Mouse (Mus musculus): ENCODE measurements at regions not wholly inside any gene's neighbourhood (a gene's known extent, or its start where the extent isn't known, plus 50 kb on each side); places are given as distances from the start of the nearest gene placed in this dataset.

GRCm38 (mm10) chr12:107715871-107716270 lies 227.4 kb downstream of the 3110018I06Rik start:
- ATAC-seq (ENCODE audit: insufficient number of reproducible peaks, low FRiP score, low TSS enrichment) = no peak

- no peak for ATAC-seq (ENCODE audit: insufficient number of reproducible peaks, low FRiP score, low TSS enrichment)
Measured at GRCm38 (mm10) chr12:107720941-107721340, 232.5 kb downstream of the 3110018I06Rik start.

- no peak for ATAC-seq (ENCODE audit: insufficient number of reproducible peaks, low FRiP score, low TSS enrichment)
Measured at GRCm38 (mm10) chr12:107723062-107723859, 234.8 kb downstream of the 3110018I06Rik start.

DNA sequence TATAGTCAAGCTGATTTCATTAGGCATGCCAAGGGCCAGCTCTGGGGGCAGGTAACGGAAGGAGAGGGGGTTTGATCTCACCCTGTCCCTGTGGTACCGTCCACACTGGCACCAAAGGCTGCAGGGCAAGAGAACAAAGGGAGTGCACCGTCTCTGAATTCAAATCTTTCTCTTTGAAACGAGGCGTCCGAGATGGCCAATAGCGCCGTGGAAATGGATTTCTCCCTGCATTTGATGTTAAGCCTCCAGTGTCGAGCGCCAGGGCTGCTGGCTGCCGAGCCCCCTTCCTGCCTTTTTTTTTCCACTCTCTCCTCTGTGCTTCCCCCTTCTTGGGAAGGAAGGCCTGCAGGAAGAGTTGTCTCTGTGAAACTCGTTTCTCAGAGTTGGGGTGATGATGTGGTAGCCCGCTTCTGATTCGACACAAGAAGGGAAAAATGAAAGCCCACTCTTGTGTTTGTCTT lies 235.5 kb downstream of the 3110018I06Rik start:
- ATAC-seq (ENCODE audit: insufficient number of reproducible peaks, low FRiP score, low TSS enrichment) = no peak

- no peak for ATAC-seq (ENCODE audit: insufficient number of reproducible peaks, low FRiP score, low TSS enrichment)
Measured at GRCm38 (mm10) chr12:107724467-107724866, 236.0 kb downstream of the 3110018I06Rik start.

GRCm38 (mm10) chr12:107728865-107729264 lies 240.4 kb downstream of the 3110018I06Rik start:
- ATAC-seq (ENCODE audit: insufficient number of reproducible peaks, low FRiP score, low TSS enrichment) = no peak

DNA sequence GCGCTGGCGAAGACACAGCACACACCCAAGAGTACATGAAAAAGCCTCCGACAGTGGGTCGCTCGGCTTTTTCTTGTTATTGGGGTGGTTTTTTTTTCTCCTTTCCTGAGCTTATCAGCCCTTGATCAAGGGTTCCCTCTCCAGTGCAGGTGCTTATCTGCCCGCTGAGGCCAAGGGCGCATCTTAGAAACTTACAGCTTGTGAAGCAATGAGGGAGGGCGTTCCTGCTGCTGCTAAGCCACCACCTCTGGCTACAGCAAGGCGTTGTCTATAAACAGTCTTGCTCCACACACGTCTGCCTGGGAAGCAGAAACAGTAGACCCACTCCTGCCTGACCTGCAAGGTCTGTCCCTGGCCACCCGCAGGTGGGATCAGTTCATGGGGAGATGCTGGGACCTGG lies 240.9 kb downstream of the 3110018I06Rik start:
- ATAC-seq (ENCODE audit: insufficient number of reproducible peaks, low FRiP score, low TSS enrichment) = no peak

DNA sequence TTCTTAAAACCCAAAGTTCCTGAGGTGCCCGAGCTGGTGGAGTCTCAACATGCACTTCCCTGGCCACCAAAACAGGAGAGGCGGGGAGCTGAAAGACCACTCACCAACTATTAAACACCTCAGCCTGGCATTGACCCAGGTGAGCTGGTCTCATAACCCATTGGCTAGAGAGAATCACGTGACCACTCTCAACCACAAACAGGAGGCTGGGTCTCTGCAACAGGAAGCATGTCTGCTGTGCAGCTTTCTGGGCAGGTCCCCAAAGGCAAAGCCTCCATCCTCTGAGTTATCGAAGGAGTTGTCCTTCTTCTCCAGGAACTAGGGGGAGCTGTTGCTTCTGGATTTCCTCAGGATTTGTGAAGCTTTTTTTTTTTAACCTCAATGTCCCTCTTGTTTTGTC lies 242.5 kb downstream of the 3110018I06Rik start:
- no peak for ATAC-seq (ENCODE audit: insufficient number of reproducible peaks, low FRiP score, low TSS enrichment)

GRCm38 (mm10) chr12:107734536-107734935 lies 246.1 kb downstream of the 3110018I06Rik start:
- no peak for ATAC-seq (ENCODE audit: insufficient number of reproducible peaks, low FRiP score, low TSS enrichment)

DNA sequence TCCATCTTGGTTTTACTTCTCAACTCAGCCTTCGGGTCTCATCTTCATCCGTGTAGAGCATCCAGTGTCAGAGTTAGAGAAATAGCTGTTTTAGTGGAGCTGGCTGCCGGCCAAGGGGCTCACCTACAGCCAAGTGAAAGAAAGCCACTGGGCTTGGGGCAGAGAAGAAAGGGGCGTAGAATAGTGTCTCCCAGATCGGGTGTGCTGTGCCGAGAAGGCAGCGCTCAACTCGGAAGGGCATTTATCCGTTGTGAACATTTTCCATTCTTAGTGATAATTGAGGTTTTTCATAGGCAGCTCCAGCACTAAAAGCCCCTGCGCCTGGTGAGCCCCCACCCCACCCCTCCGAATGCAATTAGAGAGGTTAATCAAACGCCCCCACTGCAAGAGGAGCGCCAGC lies 254.2 kb downstream of the 3110018I06Rik start:
- ATAC-seq (ENCODE audit: insufficient number of reproducible peaks, low FRiP score, low TSS enrichment) = no peak

DNA sequence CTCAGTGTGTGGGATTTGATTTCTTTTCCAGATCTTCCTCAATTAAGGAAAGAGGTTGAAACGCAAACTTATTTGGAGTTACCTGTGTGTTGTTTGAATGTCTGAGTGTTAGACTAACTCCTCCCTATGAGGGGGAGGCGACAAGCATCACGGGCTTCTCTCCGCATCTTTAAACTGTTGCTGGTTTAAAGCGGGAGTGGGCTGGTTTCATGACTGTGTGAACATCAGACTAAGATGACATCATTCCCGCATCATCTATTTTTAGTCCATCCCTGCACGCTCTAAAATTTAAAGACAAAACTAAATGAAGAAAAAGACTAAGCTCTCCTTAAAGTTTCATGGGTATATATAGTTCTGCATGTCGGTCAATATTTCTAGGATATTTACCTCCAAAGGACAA lies 256.4 kb downstream of the 3110018I06Rik start:
- ATAC-seq (ENCODE audit: insufficient number of reproducible peaks, low FRiP score, low TSS enrichment) = no peak

DNA sequence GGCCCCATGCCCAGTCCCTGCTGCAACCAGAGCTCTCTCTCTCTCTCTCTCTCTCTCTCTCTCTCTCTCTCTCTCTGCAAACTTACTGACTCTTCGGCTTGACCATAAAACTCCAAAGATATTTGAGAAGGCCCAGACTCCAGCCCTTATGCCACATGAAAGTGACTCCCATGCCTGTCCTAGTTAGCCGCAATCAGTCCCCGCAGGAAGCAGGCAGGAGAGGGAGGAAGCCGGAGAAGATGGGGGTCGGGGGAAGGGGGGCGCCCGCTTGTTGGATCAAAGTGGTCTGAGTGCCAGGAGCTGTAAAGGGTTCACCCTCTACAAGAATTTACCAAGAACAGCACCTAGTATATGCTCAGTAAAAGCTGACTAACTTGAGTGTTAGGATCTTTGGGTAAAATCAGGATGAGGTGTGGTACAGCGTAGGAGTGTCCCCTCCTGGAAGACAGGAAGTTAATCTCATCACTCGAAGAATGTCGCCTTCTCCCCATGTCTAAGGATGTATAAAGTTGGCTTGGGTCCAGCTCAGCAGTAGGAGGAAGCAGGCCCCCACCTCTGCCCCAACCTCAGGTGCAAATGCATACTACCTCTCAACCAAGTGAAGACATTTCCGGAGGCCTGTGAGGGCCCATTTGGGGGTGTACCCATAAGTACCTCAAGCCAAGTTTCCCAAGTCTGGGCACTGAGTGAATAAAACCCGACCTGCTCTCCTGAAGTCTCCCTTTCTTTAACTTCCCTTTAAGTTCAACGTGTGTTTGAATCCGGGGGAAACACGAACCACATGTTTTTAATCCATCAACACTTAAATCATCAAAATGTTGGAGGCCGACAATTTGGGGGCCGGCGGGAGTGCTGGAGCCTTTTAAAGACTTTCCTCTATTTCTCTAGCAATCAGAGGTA lies 254.7 kb downstream of the Bcl11b start:
- no peak for ATAC-seq (ENCODE audit: insufficient number of reproducible peaks, low FRiP score, low TSS enrichment)

- ATAC-seq (ENCODE audit: insufficient number of reproducible peaks, low FRiP score, low TSS enrichment) = no peak
Measured at GRCm38 (mm10) chr12:107749381-107750085, 253.9 kb downstream of the Bcl11b start.

DNA sequence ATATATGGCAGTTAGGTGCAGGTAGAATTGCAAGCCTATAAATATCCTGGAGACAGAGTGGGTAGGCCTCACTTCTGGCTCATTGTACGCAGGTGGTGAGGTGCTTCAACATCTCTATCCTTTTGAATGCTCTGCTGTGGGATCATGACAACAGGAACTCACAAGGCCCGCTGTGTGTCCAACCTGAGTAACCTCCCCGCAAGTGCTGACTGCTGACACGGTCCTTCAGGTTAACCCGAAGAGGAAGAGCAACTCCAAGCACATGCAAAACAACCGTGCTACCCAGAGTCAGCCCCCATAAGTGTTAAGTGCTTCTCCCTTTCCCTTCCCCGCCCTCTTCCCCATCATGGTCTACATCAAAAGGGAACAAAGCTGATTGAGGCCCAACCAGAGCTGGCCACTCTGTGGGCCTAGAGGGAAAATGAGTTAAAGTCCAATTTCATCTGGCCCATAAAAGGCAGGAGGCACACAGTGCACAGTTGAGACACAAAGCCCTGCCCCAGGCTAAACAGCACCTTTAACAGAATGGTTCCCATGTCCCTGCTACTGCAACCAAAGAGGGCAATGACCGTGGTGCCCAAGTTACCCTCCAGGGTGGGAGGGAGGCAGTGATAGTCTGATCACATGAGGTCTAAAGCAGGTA lies 253.0 kb downstream of the Bcl11b start:
- no peak for ATAC-seq (ENCODE audit: insufficient number of reproducible peaks, low FRiP score, low TSS enrichment)

- no peak for ATAC-seq (ENCODE audit: insufficient number of reproducible peaks, low FRiP score, low TSS enrichment)
Measured at GRCm38 (mm10) chr12:107752126-107752525, 251.3 kb downstream of the Bcl11b start.

- no peak for ATAC-seq (ENCODE audit: insufficient number of reproducible peaks, low FRiP score, low TSS enrichment)
Measured at GRCm38 (mm10) chr12:107752587-107752986, 250.8 kb downstream of the Bcl11b start.

DNA sequence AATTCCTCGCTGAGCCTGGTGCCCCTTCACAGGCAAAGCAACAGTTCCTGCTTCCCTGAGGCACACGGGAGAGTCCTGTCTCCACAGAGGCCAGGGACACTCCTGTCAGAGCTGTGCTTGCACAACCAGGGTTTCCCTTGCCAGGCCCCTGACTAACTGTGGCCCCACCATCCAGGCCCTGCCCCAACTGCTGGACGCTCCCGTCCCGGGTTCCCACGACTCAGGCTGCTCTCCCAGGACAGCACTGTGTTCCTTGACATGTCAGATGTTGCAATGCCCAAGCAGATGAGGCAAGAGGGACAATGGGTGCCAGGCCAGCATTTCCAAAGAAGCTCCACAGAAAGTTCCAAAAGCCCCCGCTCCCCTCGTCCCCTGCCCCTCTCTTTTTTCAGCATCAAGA lies 250.4 kb downstream of the Bcl11b start:
- no peak for ATAC-seq (ENCODE audit: insufficient number of reproducible peaks, low FRiP score, low TSS enrichment)

- ATAC-seq (ENCODE audit: insufficient number of reproducible peaks, low FRiP score, low TSS enrichment) = no peak
Measured at GRCm38 (mm10) chr12:107753536-107753935, 249.9 kb downstream of the Bcl11b start.

DNA sequence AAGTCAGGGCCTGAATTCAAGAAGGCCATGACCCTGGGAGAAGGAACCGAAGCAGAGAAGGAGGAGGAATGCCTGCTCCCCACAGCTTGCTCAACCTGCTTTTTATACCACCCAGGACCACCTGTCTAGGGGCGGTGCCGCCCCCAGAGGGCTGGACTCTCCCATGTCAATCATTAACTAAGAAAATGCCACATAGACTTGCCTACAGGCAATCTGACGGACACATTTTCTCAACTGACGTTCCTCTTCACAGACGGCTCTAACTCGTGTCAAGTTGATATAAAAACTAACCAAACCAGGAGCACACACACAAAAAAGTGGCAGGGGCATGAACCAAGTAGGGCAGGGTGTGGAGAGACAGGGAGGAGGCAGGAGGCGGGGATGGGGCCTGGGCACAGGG lies 248.5 kb downstream of the Bcl11b start:
- no peak for ATAC-seq (ENCODE audit: insufficient number of reproducible peaks, low FRiP score, low TSS enrichment)

- ATAC-seq (ENCODE audit: insufficient number of reproducible peaks, low FRiP score, low TSS enrichment) = no peak
Measured at GRCm38 (mm10) chr12:107755820-107756517, 247.4 kb downstream of the Bcl11b start.

Measured in cerebellum, adult (tissue).